Mouse (Mus musculus): ENCODE measurements around the gene Pi4k2a.

GRCm38 (mm10) chr19:42145731-42146130 is 55.5 kb downstream of the Pi4k2a start:
- no peak for TF ChIP-seq CTCF (IDR thresholded peaks at IDR 0.05; ENCODE audit: insufficient read depth, low read length)
- TF ChIP-seq POLR2A (IDR thresholded peaks at IDR 0.05; ENCODE audit: borderline replicate concordance, extremely low read depth, low read depth, low read length) = no peak

Measured in lung, adult 2 months (tissue).